Mouse (Mus musculus): ENCODE data around the gene Fbxl20. TPM values are rescaled to one million over a fixed set of nuclear protein-coding genes. Genes with fewer than 3 reads are reported as not detected.
"Not testable (repeated sequence)": the region's sequence is repeated elsewhere in the genome, so short reads cannot be mapped to it uniquely, and the experiment has no call there.

The Fbxl20 gene
- 6.7 TPM in 2 replicates for polyA plus RNA-seq (2015; fragmentation: Nextera tagmentation; extraction: Ambion mirVana)

- Histone ChIP-seq H3K4me1 (replicated peaks) (peaks cover 28% of the 10 kb centered on the region), H3K27ac (peak within 1 kb of the TSS; percentile 89), H3K27me3 (no peaks in the 10 kb centered on the region), H3K4me3 (replicated peaks) (peak within 1 kb of the TSS; percentile 84), H3K4me2 (peak within 1 kb of the TSS; percentile 100), H3K36me3 (peaks cover 1% of the 10 kb centered on the region), H3K9me3 (replicated peaks) (no peaks in the 10 kb centered on the region), H3K9ac (peak within 1 kb of the TSS; percentile 89)
- under 1% methylated on average over 64 of the region's 65 CpGs for WGBS (ENCODE audit: insufficient replicate concordance)
- DNase-seq = peak; percentile 80
- peak; percentile 84 for ATAC-seq (ENCODE audit: low read depth)
These were observed at the start of gene Fbxl20 for GRCm38 (mm10) chr11:98149786-98150624. Fbxl20 (minus strand) TSS chr11:98150403.

DNA sequence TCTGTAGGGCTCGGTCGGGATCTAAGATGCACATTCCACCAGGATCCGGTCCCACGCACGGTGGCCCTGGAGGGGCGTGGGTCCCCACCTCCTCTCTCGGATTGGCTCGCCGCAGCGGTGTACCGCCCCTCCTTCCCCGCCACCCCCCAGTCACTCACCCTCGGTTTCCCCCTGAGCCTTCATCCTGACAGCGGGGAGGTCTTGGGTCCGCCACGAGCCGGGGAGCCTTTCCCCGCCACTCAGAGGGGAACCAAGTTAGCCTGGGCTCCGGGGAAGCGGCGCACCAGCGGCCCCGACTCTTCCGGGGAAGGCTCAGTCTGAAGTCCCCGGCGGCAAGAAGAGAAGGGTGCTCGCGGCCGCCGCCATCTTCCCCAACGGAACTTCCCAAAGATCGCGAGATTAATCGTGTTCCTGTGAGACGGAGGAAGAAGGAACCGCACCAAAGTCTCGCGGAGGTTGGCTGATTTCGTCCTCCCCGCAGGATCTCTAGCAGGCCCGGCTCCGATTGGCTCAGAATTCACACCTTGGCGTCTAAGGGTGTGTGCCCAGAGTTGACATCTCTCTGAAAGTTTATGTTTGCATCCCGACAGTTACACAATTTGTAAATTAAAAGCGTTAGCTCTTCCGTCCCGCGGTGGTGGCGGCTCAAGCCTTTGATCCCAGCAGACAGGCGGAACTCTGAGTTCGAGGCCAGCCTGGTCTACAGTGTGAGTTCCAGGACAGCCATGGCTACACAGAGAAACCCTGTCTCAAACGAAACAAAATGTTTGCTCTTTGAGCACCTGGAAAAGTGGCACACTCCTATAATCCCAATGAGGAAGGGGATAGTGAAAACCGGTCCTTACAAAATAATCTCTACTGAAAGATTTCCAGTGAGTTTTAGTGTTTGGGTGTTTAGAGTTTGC, 43.0 kb upstream of the Fbxl20 start, which contains the start of gene Med1:
Gene Med1 (minus strand): TSS at position 393 of the 905 bp plus-strand sequence.
- DNase-seq = peak; percentile 92
- peaks cover 26% of the 10 kb centered on the region for H3K36me3 ChIP-seq
- H3K4me3 ChIP-seq (replicated peaks) = peak within 1 kb of the TSS; percentile 73
- H3K4me2 ChIP-seq = peak within 1 kb of the TSS; percentile 80
- H3K27me3 ChIP-seq = no peaks in the 10 kb centered on the region
- no peaks in the 10 kb centered on the region for H3K9me3 ChIP-seq (replicated peaks)
- H3K4me1 ChIP-seq (replicated peaks) = peaks cover 24% of the 10 kb centered on the region
- H3K9ac ChIP-seq = peak within 1 kb of the TSS; percentile 82
- WGBS (ENCODE audit: insufficient replicate concordance) = under 1% methylated on average over 53 of the region's 53 CpGs
- peak; percentile 97 for ATAC-seq (ENCODE audit: low read depth)
- H3K27ac ChIP-seq = peak within 1 kb of the TSS; percentile 86

DNA sequence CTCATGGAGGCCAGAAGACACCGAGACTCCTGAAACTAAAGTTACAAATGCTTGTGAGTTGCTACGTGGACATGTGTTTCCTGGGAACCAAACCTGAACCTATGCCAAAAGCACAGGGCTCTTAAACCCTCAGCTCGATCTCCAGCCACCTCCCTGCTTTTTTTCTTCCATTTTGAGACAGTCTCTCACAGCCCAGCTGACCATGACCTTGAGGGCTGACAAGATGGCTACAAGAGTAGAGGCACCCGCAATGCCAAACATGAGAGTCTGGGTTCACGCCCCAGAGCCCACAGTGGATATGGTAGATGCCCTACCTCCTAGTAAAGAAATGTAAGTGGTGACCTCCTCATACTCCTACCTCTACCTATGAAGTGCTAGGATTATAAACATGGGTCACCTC, 40.6 kb upstream of the Fbxl20 start:
- Histone ChIP-seq H3K4me1 (replicated peaks) (peaks cover 24% of the 10 kb centered on the region), H3K4me3 (replicated peaks) (no peak overlapping the region), H3K27me3 (no peaks in the 10 kb centered on the region), H3K4me2 (no peak overlapping the region), H3K9me3 (replicated peaks) (no peaks in the 10 kb centered on the region), H3K27ac (no peak overlapping the region; the same call in 1 of the 2 replicates), H3K9ac (peak overlapping the region; percentile 17; the same call in 1 of the 2 replicates), H3K36me3 (peaks cover 45% of the 10 kb centered on the region)
- DNase-seq (no peak), ATAC-seq (ENCODE audit: low read depth) (no peak)
- 87% methylated on average over 5 of the region's 5 CpGs for WGBS (ENCODE audit: insufficient replicate concordance)

DNA sequence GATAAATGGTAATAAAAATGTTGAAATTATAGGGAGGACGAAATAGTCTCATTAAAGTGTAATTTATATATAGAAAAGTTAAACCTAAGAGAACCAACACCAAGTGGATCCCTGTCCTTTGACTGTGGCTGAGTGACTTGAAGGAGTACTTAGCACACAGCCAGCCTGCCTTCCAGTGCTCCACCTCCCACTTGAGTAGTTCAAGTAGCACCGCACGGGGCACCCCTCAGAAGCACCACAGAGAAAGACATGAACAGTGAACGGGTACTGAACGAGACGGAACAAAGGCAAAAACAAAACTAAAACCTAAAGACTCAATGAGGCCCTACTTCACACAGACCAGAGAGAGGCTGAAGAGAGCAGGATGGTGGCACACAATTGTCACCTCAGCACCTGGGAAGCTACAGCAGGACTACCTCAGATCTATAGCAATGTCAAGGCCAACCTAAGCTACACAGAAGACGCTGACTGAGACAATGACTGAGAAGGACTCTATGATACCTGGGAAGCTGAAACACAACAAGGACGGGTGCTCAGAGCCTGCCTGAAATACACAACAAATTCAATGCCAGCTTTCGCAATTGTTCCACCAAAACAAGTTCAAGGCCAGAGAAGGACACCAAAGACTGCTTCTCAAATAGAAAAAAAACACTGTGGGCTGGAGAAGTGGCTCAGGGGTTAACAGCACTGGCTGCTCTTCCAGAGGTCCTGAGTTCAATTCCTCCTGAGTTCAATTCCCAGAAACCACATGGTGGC, 37.6 kb upstream of the Fbxl20 start:
- H3K4me1 ChIP-seq (replicated peaks) = peaks cover 17% of the 10 kb centered on the region
- H3K9ac ChIP-seq = no peak overlapping the region
- H3K27ac ChIP-seq = no peak overlapping the region
- H3K27me3 ChIP-seq = no peaks in the 10 kb centered on the region
- no peaks in the 10 kb centered on the region for H3K9me3 ChIP-seq (replicated peaks)
- DNase-seq = no peak
- WGBS (ENCODE audit: insufficient replicate concordance) = 85% methylated on average over 9 of the region's 9 CpGs
- peaks cover 72% of the 10 kb centered on the region for H3K36me3 ChIP-seq
- no peak for ATAC-seq (ENCODE audit: low read depth)
- H3K4me3 ChIP-seq (replicated peaks) = no peak overlapping the region
- H3K4me2 ChIP-seq = no peak overlapping the region

GRCm38 (mm10) chr11:98182149-98182548, 31.9 kb upstream of the Fbxl20 start:
- WGBS (ENCODE audit: insufficient replicate concordance) = 55% methylated on average over 3 of the region's 3 CpGs
- Histone ChIP-seq H3K36me3 (peaks cover 86% of the 10 kb centered on the region), H3K4me1 (replicated peaks) (peaks cover 11% of the 10 kb centered on the region), H3K27ac (peak overlapping the region; percentile 43)
- not testable (repeated sequence) for H3K27me3 ChIP-seq; H3K9me3 ChIP-seq (replicated peaks); H3K4me2 ChIP-seq; H3K4me3 ChIP-seq (replicated peaks); H3K9ac ChIP-seq
- DNase-seq (peak; percentile 19), ATAC-seq (ENCODE audit: low read depth) (peak; percentile 75)

DNA sequence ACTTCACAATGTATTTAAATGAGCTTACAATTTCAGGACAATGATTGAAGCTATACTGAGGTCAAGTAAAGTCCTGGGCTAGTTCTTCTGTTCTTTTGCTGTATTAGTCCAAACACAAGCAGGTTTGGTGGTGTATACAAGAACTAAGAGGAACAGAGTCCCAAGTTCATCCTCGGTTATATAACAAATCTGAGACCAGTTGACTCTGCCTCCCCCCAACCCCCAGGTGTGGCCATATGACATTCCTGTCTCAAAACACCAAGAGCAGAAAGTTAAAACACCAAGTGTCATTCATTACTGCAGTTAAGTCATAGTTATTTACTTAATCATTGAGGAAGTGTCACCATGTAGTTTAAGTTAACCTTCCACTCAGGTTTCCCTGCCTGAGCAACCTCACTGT, 18.2 kb upstream of the Fbxl20 start:
- no peak for DNase-seq

GRCm38 (mm10) chr11:98155094-98155493, 4.9 kb upstream of the Fbxl20 start:
- WGBS (ENCODE audit: insufficient replicate concordance) = 71% methylated on average over 6 of the region's 6 CpGs
- H3K27ac ChIP-seq = no peak overlapping the region
- no peak overlapping the region for H3K9ac ChIP-seq
- DNase-seq (no peak), ATAC-seq (ENCODE audit: low read depth) (no peak)
- no peak overlapping the region for H3K4me2 ChIP-seq
- peaks cover 49% of the 10 kb centered on the region for H3K36me3 ChIP-seq
- no peak overlapping the region for H3K4me3 ChIP-seq (replicated peaks)
- H3K4me1 ChIP-seq (replicated peaks) = peaks cover 3% of the 10 kb centered on the region; the same call in 1 of the 2 replicates
- H3K9me3 ChIP-seq (replicated peaks) = no peaks in the 10 kb centered on the region
- no peaks in the 10 kb centered on the region for H3K27me3 ChIP-seq

More for the DNA sequence above, 18.2 kb upstream of the Fbxl20 start:
- no peak overlapping the region for H3K9ac ChIP-seq
- H3K36me3 ChIP-seq = peaks cover 82% of the 10 kb centered on the region
- no peak for ATAC-seq (ENCODE audit: low read depth)
- H3K4me3 ChIP-seq (replicated peaks) = no peak overlapping the region
- H3K27ac ChIP-seq = no peak overlapping the region
- no peaks in the 10 kb centered on the region for H3K9me3 ChIP-seq (replicated peaks)
- 79% methylated on average over 1 of the region's 1 CpGs for WGBS (ENCODE audit: insufficient replicate concordance)
- no peaks in the 10 kb centered on the region for H3K27me3 ChIP-seq
- no peak overlapping the region for H3K4me2 ChIP-seq
- no peaks in the 10 kb centered on the region for H3K4me1 ChIP-seq (replicated peaks)

- no peak overlapping the region for H3K27ac ChIP-seq
- H3K4me1 ChIP-seq (replicated peaks) = peaks cover 24% of the 10 kb centered on the region
- no peaks in the 10 kb centered on the region for H3K9me3 ChIP-seq (replicated peaks)
- H3K36me3 ChIP-seq = peaks cover 8% of the 10 kb centered on the region
- WGBS (ENCODE audit: insufficient replicate concordance) = 7% methylated on average over 10 of the region's 10 CpGs
- no peak for ATAC-seq (ENCODE audit: low read depth)
- no peak for DNase-seq
- peak overlapping the region; percentile 100 for H3K4me2 ChIP-seq
- no peaks in the 10 kb centered on the region for H3K27me3 ChIP-seq
- no peak overlapping the region for H3K9ac ChIP-seq
- peak overlapping the region; percentile 84 for H3K4me3 ChIP-seq (replicated peaks)
These were observed 488 bp upstream of the Fbxl20 start for GRCm38 (mm10) chr11:98150625-98151156.

DNA sequence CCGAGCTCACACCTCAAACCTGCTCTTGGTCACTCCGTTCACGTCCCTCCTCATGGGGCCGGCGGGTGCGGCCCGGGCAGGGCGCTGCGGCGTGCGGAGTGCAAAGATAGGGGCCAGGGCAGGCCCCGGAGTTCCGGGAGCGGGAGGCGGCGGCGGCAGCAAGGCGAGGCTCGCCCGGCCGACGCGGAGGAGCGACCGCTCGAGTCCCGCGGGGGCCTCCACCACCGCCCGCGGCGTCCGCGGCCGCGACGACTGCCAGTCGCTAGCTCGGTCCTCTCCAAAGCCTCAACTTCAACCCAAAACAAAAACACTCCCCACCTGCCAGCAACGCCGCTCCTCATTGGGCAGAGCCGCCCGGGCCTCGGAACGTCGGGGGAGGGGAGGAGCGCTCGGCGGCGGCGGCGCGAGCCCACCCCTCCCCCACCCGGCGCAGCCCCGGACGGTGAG, 876 bp downstream of the Fbxl20 start:
- Histone ChIP-seq H3K9me3 (replicated peaks) (no peaks in the 10 kb centered on the region), H3K27ac (peak overlapping the region; percentile 89), H3K9ac (peak overlapping the region; percentile 89), H3K36me3 (no peaks in the 10 kb centered on the region), H3K4me2 (peak overlapping the region; percentile 100), H3K27me3 (no peaks in the 10 kb centered on the region), H3K4me3 (replicated peaks) (peak overlapping the region; percentile 84), H3K4me1 (replicated peaks) (peaks cover 28% of the 10 kb centered on the region)
- ATAC-seq (ENCODE audit: low read depth) = peak; percentile 82
- peak; percentile 82 for DNase-seq
- WGBS (ENCODE audit: insufficient replicate concordance) = 0% methylated on average over 45 of the region's 57 CpGs

DNA sequence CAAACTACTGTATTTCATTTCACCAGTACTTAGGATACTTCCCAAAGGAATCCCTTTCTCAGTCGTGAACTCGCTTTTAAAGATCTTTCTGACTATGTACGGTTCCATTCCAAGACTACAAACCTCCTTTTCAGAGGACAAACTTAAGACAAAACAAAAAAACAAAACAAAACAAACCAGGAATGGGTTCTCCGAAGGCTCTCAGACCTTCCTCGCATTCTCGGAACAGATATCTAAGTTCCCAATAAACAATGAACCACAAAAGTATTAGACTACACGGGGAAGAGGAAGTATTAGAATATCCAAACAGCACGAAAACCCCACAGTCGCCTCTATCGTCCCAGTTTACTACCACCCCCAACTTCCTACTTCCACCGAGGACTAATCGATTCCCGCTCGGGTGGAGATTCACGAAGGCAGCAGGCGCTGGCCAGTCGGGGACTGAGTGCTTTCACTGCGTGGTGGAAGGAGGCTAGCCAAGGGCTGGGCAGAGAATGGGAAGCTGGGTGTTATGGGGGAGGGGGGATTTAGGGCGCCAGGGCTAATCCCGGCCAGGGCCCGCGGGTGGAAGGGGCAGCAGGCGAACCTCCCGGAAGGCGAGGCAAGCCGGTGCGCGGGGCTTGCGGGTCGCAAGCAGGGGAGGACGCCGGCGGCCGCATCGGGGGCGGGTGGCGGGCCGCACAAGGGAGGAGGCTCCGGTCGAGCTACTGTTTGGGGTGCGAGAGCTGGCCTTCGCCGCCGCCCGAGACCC, 1.5 kb downstream of the Fbxl20 start:
- no peaks in the 10 kb centered on the region for H3K9me3 ChIP-seq (replicated peaks)
- ATAC-seq (ENCODE audit: low read depth) = peak; percentile 13; the same call in 1 of the 2 replicates
- 2% methylated on average over 45 of the region's 45 CpGs for WGBS (ENCODE audit: insufficient replicate concordance)

More for the DNA sequence above, 1.5 kb downstream of the Fbxl20 start:
- H3K36me3 ChIP-seq = no peaks in the 10 kb centered on the region
- no peaks in the 10 kb centered on the region for H3K27me3 ChIP-seq
- no peak for DNase-seq
- H3K4me1 ChIP-seq (replicated peaks) = peaks cover 28% of the 10 kb centered on the region
- H3K9ac ChIP-seq = peak overlapping the region; percentile 89
- peak overlapping the region; percentile 100 for H3K4me2 ChIP-seq
- peak overlapping the region; percentile 84 for H3K4me3 ChIP-seq (replicated peaks)
- H3K27ac ChIP-seq = peak overlapping the region; percentile 89
